Mouse (Mus musculus) right cerebral cortex, postnatal 10 days (tissue): ENCODE measurements at regions not wholly inside any gene's neighbourhood (a gene's known extent, or its start where the extent isn't known, plus 50 kb on each side); places are given as distances from the start of the nearest gene placed in this dataset.

Experiments used
- DNase-seq, 2 experiments: peaks; one replicate each; pipeline ENCODE4 v3.0.0; 2021; ENCODE audit warnings: low spot score in 2 of 2

DNA sequence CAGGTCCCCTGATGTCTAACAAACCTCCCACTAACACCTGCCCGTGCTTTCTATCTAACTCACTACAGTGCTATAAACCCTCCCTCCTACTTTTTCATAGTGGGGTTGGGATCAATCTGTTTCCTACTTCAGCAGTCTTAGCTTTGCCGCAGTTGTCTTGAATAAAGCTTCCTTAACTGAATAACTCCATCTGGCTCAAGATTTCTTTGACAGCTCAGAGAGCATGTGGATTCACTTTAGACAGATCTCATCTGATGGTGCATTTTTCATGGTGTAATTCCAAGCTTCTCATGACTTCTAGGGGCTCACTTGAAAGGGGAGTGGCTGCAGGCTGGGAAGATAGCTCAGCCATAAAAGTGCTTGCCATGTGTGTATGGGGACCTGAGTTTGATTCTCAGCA, 313.2 kb upstream of the Dpyd start:
- DNase-seq, result peak in 1 of 2 experiments; percentile 30

DNA sequence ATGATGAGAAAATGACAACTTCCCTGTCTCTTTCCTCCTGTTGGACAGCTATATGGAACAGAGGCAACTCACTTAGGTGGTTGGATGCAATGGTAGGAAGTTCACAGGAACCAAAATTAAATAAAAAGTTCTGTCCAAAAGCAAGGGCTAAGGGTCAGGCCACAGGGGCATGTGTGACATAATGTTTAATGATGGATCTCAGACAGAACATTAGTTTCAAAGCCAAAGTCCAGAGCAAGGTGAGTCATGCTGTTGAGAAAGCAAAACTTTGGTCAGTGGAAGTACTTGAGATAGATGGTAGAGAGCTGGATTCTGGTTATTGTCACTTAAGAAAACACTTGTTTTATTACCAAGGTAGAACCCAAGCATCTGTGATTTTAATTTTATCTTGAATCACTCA, 286.0 kb upstream of the Dpyd start:
- DNase-seq, result no peak

DNA sequence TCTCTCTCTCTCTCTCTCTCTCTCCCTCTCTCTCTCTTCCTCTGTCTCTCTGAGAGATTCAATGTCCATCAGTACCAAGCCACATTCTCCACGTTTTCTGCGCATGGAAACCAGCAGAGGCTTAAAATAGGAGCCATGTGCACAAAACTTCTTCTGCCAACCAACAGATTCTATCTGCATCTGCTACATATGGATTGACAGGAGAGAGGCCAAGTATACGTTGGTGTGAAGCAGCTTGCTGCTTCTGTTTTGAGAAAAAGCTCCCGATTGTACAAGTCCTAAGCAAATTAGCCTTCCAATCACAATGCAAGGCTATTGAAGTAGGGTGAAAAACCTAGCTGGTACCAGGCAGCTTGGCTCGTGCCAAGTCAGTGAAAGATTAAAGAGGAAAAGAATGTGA, 283.7 kb upstream of the Dpyd start:
- DNase-seq, result peak; percentile 40 to 79

DNA sequence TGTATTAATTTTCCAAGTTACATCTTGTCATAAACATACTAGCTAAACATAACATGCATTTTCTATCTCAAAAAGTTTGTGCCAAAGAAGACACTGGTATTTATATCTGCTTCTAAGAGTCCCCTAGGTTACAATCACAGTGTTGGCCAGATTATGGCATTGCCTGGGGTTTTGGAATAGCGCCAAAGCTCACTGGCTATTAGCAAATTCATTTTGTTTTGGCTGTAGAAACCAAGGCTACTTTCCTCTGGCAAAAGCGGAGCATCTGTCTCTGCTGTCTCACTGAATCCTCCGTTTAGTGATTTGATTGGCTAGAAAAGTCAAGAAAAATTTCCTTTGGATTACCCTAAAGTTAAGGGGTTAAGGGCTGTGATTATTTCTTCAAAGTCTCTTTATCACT, 275.0 kb upstream of the Dpyd start:
- DNase-seq, result no peak

DNA sequence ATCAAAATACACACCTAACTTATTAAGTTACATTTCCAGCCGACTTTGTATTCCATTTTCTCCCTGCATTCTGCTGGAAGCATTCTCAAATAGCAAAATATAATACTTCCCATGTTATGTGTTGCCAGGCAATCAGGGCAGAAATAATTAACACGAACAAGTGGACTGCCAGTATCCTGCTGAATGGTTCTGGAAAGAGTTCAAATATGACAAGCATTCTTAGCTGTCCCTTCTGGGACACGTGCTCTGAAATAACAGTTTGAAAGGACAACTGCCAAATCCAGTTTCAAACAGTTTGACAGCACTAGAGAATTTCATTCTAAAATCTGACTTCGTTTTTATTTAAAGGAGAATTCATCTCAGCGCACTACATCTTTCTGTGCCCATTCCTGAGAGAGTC, 236.8 kb upstream of the Dpyd start:
- DNase-seq, result peak in 1 of 2 experiments; percentile 26

DNA sequence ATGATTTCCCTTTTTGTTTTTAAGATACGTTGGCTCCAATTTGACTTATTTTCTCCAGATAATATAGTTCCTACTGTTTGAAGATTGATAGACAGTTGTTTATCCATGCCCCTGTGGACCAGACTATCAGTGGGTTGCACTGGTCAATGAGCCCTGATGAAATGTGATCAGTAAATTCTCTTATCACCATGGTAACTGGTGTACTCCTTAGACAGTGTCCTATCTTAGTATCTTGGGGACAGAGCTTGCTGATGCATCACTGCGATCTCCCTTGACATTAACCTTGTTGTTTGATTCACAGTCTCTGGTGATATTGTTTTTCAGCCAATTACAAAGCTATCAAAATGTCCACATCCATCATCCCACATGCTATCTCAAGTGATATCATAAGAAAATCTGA, 233.7 kb upstream of the Dpyd start:
- DNase-seq, result no peak

- no peak for DNase-seq
Observed at GRCm38 (mm10) chr3:118329132-118329674, 232.7 kb upstream of the Dpyd start.

GRCm38 (mm10) chr3:118331559-118331958, 230.4 kb upstream of the Dpyd start:
- DNase-seq, result no peak

- DNase-seq, result no peak
Observed at GRCm38 (mm10) chr3:118338716-118339115, 223.2 kb upstream of the Dpyd start.

GRCm38 (mm10) chr3:118361741-118362141, 200.2 kb upstream of the Dpyd start:
- peak in 1 of 2 experiments; percentile 26 for DNase-seq
